Mouse (Mus musculus): ENCODE data around the gene Gm45837. TPM values are rescaled to one million over a fixed set of nuclear protein-coding genes. Genes with fewer than 3 reads are reported as not detected.
A peak's percentile ranks its signal among the peaks of the same experiment; 100 is the strongest.

Gene Gm45837
- polyA plus RNA-seq, 1 experiment = 0.55 TPM

- H3K79me2 ChIP-seq (ENCODE audit: control insufficient read depth, insufficient read depth) = peaks cover 3% of the 10 kb centered on the region
- no peak overlapping the region for H3ac ChIP-seq (ENCODE audit: control insufficient read depth, insufficient read length)
- H3K4me2 ChIP-seq (ENCODE audit: low read depth) = peak overlapping the region; percentile 21
- H3K4me3 ChIP-seq = no peak overlapping the region
- no peak for TF ChIP-seq REST (IDR thresholded peaks at IDR 0.05; ENCODE audit: insufficient read depth, insufficient read length)
- TF ChIP-seq USF1 (IDR thresholded peaks at IDR 0.05; ENCODE audit: low read depth) = no peak
- TF ChIP-seq SRF (IDR thresholded peaks at IDR 0.05; ENCODE audit: control insufficient read depth, insufficient read length, low read depth) = no peak
- TF ChIP-seq MYOG (IDR thresholded peaks at IDR 0.05; ENCODE audit: control insufficient read depth in 1 of 3, insufficient read depth in 1 of 3, insufficient read length in 2 of 3, low read depth in 2 of 3) = no peak
- TF ChIP-seq POLR2AphosphoS2 (IDR thresholded peaks at IDR 0.05; ENCODE audit: insufficient read length, low read depth) = no peak
- TF ChIP-seq E2F4 (IDR thresholded peaks at IDR 0.05; ENCODE audit: insufficient read depth) = no peak
- TF ChIP-seq POLR2A (IDR thresholded peaks at IDR 0.05; ENCODE audit: insufficient read length, low read depth) = no peak
- TF ChIP-seq MYOD1 (IDR thresholded peaks at IDR 0.05; ENCODE audit: control insufficient read depth in 1 of 3, insufficient read length in 2 of 3, low read depth in 2 of 3) = no peak
- no peak for TF ChIP-seq CEBPB (IDR thresholded peaks at IDR 0.05; ENCODE audit: insufficient read depth, poor library complexity, severe bottlenecking)
- TF ChIP-seq TCF12 (IDR thresholded peaks at IDR 0.05; ENCODE audit: insufficient read depth, poor library complexity, severe bottlenecking) = no peak
- no peak for TF ChIP-seq MAX (IDR thresholded peaks at IDR 0.05; ENCODE audit: low read depth)
- TF ChIP-seq TCF3 (IDR thresholded peaks at IDR 0.05; ENCODE audit: insufficient read length, low read depth) = no peak
- H3K27me3 ChIP-seq (ENCODE audit: control insufficient read depth, insufficient read depth, insufficient read length) = no peaks in the 10 kb centered on the region
- no peaks in the 10 kb centered on the region for H3K36me3 ChIP-seq (ENCODE audit: control insufficient read depth, insufficient read depth)
Observed at GRCm38 (mm10) chr7:101474399-101474811, 63.7 kb downstream of the Gm45837 start.

DNA sequence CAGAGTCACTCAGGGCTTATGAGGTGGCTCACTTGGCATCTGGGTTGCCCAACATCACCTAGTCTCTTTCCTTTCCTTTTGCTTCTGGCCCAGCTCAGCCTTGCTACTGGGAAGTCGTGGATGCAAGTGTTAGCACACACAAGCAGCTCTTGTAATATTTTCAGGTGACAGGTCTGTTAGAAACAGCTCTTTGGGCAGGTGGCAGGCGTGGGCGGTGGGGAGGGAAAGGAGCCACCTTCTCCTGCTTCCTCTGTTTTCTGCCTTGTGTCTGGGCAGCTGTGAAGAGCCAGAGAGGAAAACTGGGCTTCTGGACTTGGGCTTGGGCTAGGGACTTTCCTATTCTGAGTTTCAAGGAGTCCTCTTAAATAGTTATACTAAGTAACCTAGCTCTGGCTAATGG, 65.3 kb downstream of the Gm45837 start:
- no peaks in the 10 kb centered on the region for H3K79me2 ChIP-seq (ENCODE audit: control insufficient read depth, insufficient read depth)
- H3K36me3 ChIP-seq (ENCODE audit: control insufficient read depth, insufficient read depth) = no peaks in the 10 kb centered on the region
- TF ChIP-seq POLR2AphosphoS2 (IDR thresholded peaks at IDR 0.05; ENCODE audit: insufficient read length, low read depth) = no peak
- TF ChIP-seq TCF12 (IDR thresholded peaks at IDR 0.05; ENCODE audit: insufficient read depth, poor library complexity, severe bottlenecking) = no peak
- no peak for TF ChIP-seq REST (IDR thresholded peaks at IDR 0.05; ENCODE audit: insufficient read depth, insufficient read length)
- no peak for TF ChIP-seq CEBPB (IDR thresholded peaks at IDR 0.05; ENCODE audit: insufficient read depth, poor library complexity, severe bottlenecking)
- TF ChIP-seq MAX (IDR thresholded peaks at IDR 0.05; ENCODE audit: low read depth) = no peak
- no peak for TF ChIP-seq MYOD1 (IDR thresholded peaks at IDR 0.05; ENCODE audit: control insufficient read depth in 1 of 3, insufficient read length in 2 of 3, low read depth in 2 of 3)
- no peak for TF ChIP-seq E2F4 (IDR thresholded peaks at IDR 0.05; ENCODE audit: insufficient read depth)
- TF ChIP-seq POLR2A (IDR thresholded peaks at IDR 0.05; ENCODE audit: insufficient read length, low read depth) = no peak
- no peak for TF ChIP-seq USF1 (IDR thresholded peaks at IDR 0.05; ENCODE audit: low read depth)
- no peak for TF ChIP-seq SRF (IDR thresholded peaks at IDR 0.05; ENCODE audit: control insufficient read depth, insufficient read length, low read depth)
- TF ChIP-seq TCF3 (IDR thresholded peaks at IDR 0.05; ENCODE audit: insufficient read length, low read depth) = no peak
- TF ChIP-seq MYOG (IDR thresholded peaks at IDR 0.05; ENCODE audit: control insufficient read depth in 1 of 3, insufficient read depth in 1 of 3, insufficient read length in 2 of 3, low read depth in 2 of 3) = no peak
- no peak overlapping the region for H3K4me2 ChIP-seq (ENCODE audit: low read depth)
- H3K4me3 ChIP-seq = no peak overlapping the region
- no peaks in the 10 kb centered on the region for H3K27me3 ChIP-seq (ENCODE audit: control insufficient read depth, insufficient read depth, insufficient read length)
- no peak overlapping the region for H3ac ChIP-seq (ENCODE audit: control insufficient read depth, insufficient read length)

GRCm38 (mm10) chr7:101476493-101476892, 65.8 kb downstream of the Gm45837 start:
- TF ChIP-seq MYOD1 (IDR thresholded peaks at IDR 0.05; ENCODE audit: control insufficient read depth in 1 of 3, insufficient read length in 2 of 3, low read depth in 2 of 3) (no peak), TCF12 (IDR thresholded peaks at IDR 0.05; ENCODE audit: insufficient read depth, poor library complexity, severe bottlenecking) (no peak)
- Histone ChIP-seq H3K4me3 (no peak overlapping the region), H3K4me2 (ENCODE audit: low read depth) (no peak overlapping the region), H3K36me3 (ENCODE audit: control insufficient read depth, insufficient read depth) (no peaks in the 10 kb centered on the region), H3K27me3 (ENCODE audit: control insufficient read depth, insufficient read depth, insufficient read length) (no peaks in the 10 kb centered on the region), H3ac (ENCODE audit: control insufficient read depth, insufficient read length) (no peak overlapping the region), H3K79me2 (ENCODE audit: control insufficient read depth, insufficient read depth) (no peaks in the 10 kb centered on the region)

- H3K79me2 ChIP-seq (ENCODE audit: control insufficient read depth, insufficient read depth) = no peaks in the 10 kb centered on the region
- H3ac ChIP-seq (ENCODE audit: control insufficient read depth, insufficient read length) = no peak overlapping the region
- no peaks in the 10 kb centered on the region for H3K27me3 ChIP-seq (ENCODE audit: control insufficient read depth, insufficient read depth, insufficient read length)
- TF ChIP-seq POLR2A (IDR thresholded peaks at IDR 0.05; ENCODE audit: insufficient read length, low read depth) (no peak), REST (IDR thresholded peaks at IDR 0.05; ENCODE audit: insufficient read depth, insufficient read length) (peak; percentile 79)
- no peak overlapping the region for H3K4me3 ChIP-seq
- H3K36me3 ChIP-seq (ENCODE audit: control insufficient read depth, insufficient read depth) = no peaks in the 10 kb centered on the region
- H3K4me2 ChIP-seq (ENCODE audit: low read depth) = no peak overlapping the region
Observed at GRCm38 (mm10) chr7:101477200-101477599, 66.5 kb downstream of the Gm45837 start.

DNA sequence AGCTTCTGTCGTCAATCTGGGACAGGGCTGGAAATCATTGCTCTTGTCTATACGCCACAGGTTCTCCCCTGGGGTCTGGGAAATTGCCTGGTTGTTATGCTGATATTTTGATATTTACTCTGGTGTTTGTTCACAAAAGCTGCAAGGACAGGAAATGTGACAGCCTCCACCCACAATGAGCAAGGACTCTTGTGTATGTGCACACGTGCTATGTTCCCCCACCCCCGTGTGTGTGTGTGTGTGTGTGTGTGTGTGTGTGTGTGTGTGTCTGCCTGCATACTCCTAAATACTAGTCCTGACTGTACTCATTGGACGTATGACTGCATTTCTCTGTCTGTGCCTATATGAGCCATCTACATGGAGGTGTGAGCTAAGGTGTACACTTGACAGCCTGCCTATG, 67.4 kb downstream of the Gm45837 start:
- no peaks in the 10 kb centered on the region for H3K79me2 ChIP-seq (ENCODE audit: control insufficient read depth, insufficient read depth)
- no peak for TF ChIP-seq POLR2A (IDR thresholded peaks at IDR 0.05; ENCODE audit: insufficient read length, low read depth)
- TF ChIP-seq MYOD1 (IDR thresholded peaks at IDR 0.05; ENCODE audit: control insufficient read depth in 1 of 3, insufficient read length in 2 of 3, low read depth in 2 of 3) = no peak
- TF ChIP-seq TCF12 (IDR thresholded peaks at IDR 0.05; ENCODE audit: insufficient read depth, poor library complexity, severe bottlenecking) = no peak
- no peak for TF ChIP-seq SRF (IDR thresholded peaks at IDR 0.05; ENCODE audit: control insufficient read depth, insufficient read length, low read depth)
- no peak for TF ChIP-seq E2F4 (IDR thresholded peaks at IDR 0.05; ENCODE audit: insufficient read depth)
- no peak for TF ChIP-seq MYOG (IDR thresholded peaks at IDR 0.05; ENCODE audit: control insufficient read depth in 1 of 3, insufficient read depth in 1 of 3, insufficient read length in 2 of 3, low read depth in 2 of 3)
- no peak for TF ChIP-seq POLR2AphosphoS2 (IDR thresholded peaks at IDR 0.05; ENCODE audit: insufficient read length, low read depth)
- TF ChIP-seq MAX (IDR thresholded peaks at IDR 0.05; ENCODE audit: low read depth) = no peak
- TF ChIP-seq CEBPB (IDR thresholded peaks at IDR 0.05; ENCODE audit: insufficient read depth, poor library complexity, severe bottlenecking) = no peak
- TF ChIP-seq TCF3 (IDR thresholded peaks at IDR 0.05; ENCODE audit: insufficient read length, low read depth) = no peak
- no peak for TF ChIP-seq USF1 (IDR thresholded peaks at IDR 0.05; ENCODE audit: low read depth)
- TF ChIP-seq REST (IDR thresholded peaks at IDR 0.05; ENCODE audit: insufficient read depth, insufficient read length) = no peak
- H3K4me2 ChIP-seq (ENCODE audit: low read depth) = no peak overlapping the region
- H3K36me3 ChIP-seq (ENCODE audit: control insufficient read depth, insufficient read depth) = no peaks in the 10 kb centered on the region
- H3ac ChIP-seq (ENCODE audit: control insufficient read depth, insufficient read length) = no peak overlapping the region
- H3K4me3 ChIP-seq = no peak overlapping the region
- H3K27me3 ChIP-seq (ENCODE audit: control insufficient read depth, insufficient read depth, insufficient read length) = no peaks in the 10 kb centered on the region
